Mouse (Mus musculus): Measurements from ENCODE around the gene Fnbp1. TPM values are rescaled to one million over a fixed set of nuclear protein-coding genes. Genes with fewer than 3 reads are reported as not detected.

Fnbp1 gene
- polyA plus RNA-seq, 2 experiments: 25.6 to 40.8 TPM

- Histone ChIP-seq H3K4me2 (replicated peaks; ENCODE audit: low read depth, low read length, severe bottlenecking) (no peak overlapping the region), H3K4me1 (ENCODE audit: control insufficient read depth, insufficient read depth, low read length) (peaks cover 20% of the 10 kb centered on the region), H3K27me3 (ENCODE audit: control insufficient read depth, insufficient read depth, low read length) (no peaks in the 10 kb centered on the region), H3K9ac (ENCODE audit: low read depth, low read length, severe bottlenecking) (no peak overlapping the region), H3K36me3 (ENCODE audit: control insufficient read depth, insufficient read depth, low read length) (peaks cover 38% of the 10 kb centered on the region), H3K27ac (replicated peaks; ENCODE audit: low read depth, low read length) (no peak overlapping the region), H3K9me3 (ENCODE audit: control insufficient read depth, low read length) (no peaks in the 10 kb centered on the region), H3K4me3 (replicated peaks; ENCODE audit: low read length) (no peak overlapping the region)
- TF ChIP-seq POLR2A (IDR thresholded peaks at IDR 0.05; ENCODE audit: borderline replicate concordance, extremely low read depth, insufficient read depth, insufficient read length): no peak
- no peak for DNase-seq (ENCODE audit: low spot score)
- no peak for ATAC-seq (ENCODE audit: low FRiP score, low read depth)
Measured at GRCm38 (mm10) chr2:31150762-31151161, 9.0 kb upstream of the Fnbp1 start.

DNA sequence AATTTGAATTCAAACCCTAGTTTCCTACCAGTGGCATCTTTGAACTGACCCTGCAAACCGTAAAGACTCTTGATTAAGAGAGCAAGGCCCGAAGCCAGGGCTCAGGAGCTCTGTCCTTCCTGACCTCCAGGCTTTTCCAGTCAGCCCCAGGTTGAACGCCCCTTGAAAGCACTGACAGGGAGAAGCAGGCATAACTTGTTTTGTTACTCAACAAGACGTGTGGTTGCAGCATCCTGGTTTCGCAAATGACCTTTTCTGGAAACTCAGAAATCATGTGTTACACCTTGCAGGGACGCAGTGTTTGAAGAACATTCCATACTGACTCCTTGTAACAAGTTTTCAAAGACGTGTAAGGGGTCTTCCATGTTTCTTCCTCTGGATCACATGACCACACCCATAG, 5.2 kb upstream of the Fnbp1 start:
- TF ChIP-seq POLR2A (IDR thresholded peaks at IDR 0.05; ENCODE audit: borderline replicate concordance, extremely low read depth, insufficient read depth, insufficient read length): no peak
- WGBS: 80% methylated on average over 7 of the region's 7 CpGs
- no peak for ATAC-seq (ENCODE audit: low FRiP score, low read depth)
- Histone ChIP-seq H3K27ac (replicated peaks; ENCODE audit: low read depth, low read length) (no peak overlapping the region), H3K9ac (ENCODE audit: low read depth, low read length, severe bottlenecking) (no peak overlapping the region), H3K4me3 (replicated peaks; ENCODE audit: low read length) (no peak overlapping the region), H3K36me3 (ENCODE audit: control insufficient read depth, insufficient read depth, low read length) (peaks cover 38% of the 10 kb centered on the region), H3K9me3 (ENCODE audit: control insufficient read depth, low read length) (no peaks in the 10 kb centered on the region), H3K4me1 (ENCODE audit: control insufficient read depth, insufficient read depth, low read length) (peaks cover 6% of the 10 kb centered on the region; the same call in 1 of the 2 replicates), H3K27me3 (ENCODE audit: control insufficient read depth, insufficient read depth, low read length) (no peaks in the 10 kb centered on the region), H3K4me2 (replicated peaks; ENCODE audit: low read depth, low read length, severe bottlenecking) (no peak overlapping the region)
- DNase-seq (ENCODE audit: low spot score): no peak

GRCm38 (mm10) chr2:31144901-31145300, 3.1 kb upstream of the Fnbp1 start:
- no peak overlapping the region for H3K27ac ChIP-seq (replicated peaks; ENCODE audit: low read depth, low read length)
- H3K9me3 ChIP-seq (ENCODE audit: control insufficient read depth, low read length): no peaks in the 10 kb centered on the region
- 64% methylated on average over 1 of the region's 1 CpGs for WGBS
- ATAC-seq (ENCODE audit: low FRiP score, low read depth) (no peak), DNase-seq (ENCODE audit: low spot score) (no peak)
- 0 out of 2 replicates have a peak, but pooled peaks cover 3% of the 10 kb centered on the region for H3K4me1 ChIP-seq (ENCODE audit: control insufficient read depth, insufficient read depth, low read length)
- H3K4me2 ChIP-seq (replicated peaks; ENCODE audit: low read depth, low read length, severe bottlenecking): no peak overlapping the region
- H3K36me3 ChIP-seq (ENCODE audit: control insufficient read depth, insufficient read depth, low read length): peaks cover 29% of the 10 kb centered on the region
- no peak overlapping the region for H3K4me3 ChIP-seq (replicated peaks; ENCODE audit: low read length)
- TF ChIP-seq POLR2A (IDR thresholded peaks at IDR 0.05; ENCODE audit: borderline replicate concordance, extremely low read depth, insufficient read depth, insufficient read length): no peak
- H3K27me3 ChIP-seq (ENCODE audit: control insufficient read depth, insufficient read depth, low read length): no peaks in the 10 kb centered on the region
- no peak overlapping the region for H3K9ac ChIP-seq (ENCODE audit: low read depth, low read length, severe bottlenecking)

GRCm38 (mm10) chr2:31143768-31144695, 2.2 kb upstream of the Fnbp1 start:
- TF ChIP-seq POLR2A (IDR thresholded peaks at IDR 0.05; ENCODE audit: borderline replicate concordance, extremely low read depth, insufficient read depth, insufficient read length): no peak
- ATAC-seq (ENCODE audit: low FRiP score, low read depth): no peak

DNA sequence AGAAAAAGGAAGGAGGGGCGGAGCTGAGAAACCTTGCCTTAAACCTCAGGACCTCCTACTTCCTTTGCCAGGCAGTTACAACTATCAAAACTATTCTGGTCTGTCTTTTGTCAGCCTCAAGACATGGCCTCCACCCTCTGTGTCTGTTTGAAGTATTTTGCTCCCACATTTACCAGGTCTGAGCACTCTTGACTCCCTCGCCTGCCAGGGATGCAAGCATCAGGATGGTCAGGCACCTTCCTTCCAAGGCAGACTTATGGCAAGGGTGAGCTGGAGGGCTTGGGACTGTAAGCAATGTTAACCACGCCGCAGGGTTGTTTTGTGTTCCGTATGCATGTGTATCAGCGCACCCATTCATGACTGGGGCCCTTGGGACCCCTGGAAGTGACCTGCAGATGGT, 1.5 kb upstream of the Fnbp1 start:
- no peak for TF ChIP-seq POLR2A (IDR thresholded peaks at IDR 0.05; ENCODE audit: borderline replicate concordance, extremely low read depth, insufficient read depth, insufficient read length)
- DNase-seq (ENCODE audit: low spot score): no peak
- Histone ChIP-seq H3K4me1 (ENCODE audit: control insufficient read depth, insufficient read depth, low read length) (0 out of 2 replicates have a peak, but pooled peaks cover 3% of the 10 kb centered on the region), H3K36me3 (ENCODE audit: control insufficient read depth, insufficient read depth, low read length) (peaks cover 18% of the 10 kb centered on the region), H3K27ac (replicated peaks; ENCODE audit: low read depth, low read length) (no peak overlapping the region), H3K9ac (ENCODE audit: low read depth, low read length, severe bottlenecking) (no peak overlapping the region), H3K9me3 (ENCODE audit: control insufficient read depth, low read length) (no peaks in the 10 kb centered on the region), H3K27me3 (ENCODE audit: control insufficient read depth, insufficient read depth, low read length) (no peaks in the 10 kb centered on the region), H3K4me3 (replicated peaks; ENCODE audit: low read length) (no peak overlapping the region), H3K4me2 (replicated peaks; ENCODE audit: low read depth, low read length, severe bottlenecking) (no peak overlapping the region)
- WGBS: 69% methylated on average over 6 of the region's 6 CpGs
- ATAC-seq (ENCODE audit: low FRiP score, low read depth): no peak

More at GRCm38 (mm10) chr2:31143768-31144695, 2.2 kb upstream of the Fnbp1 start:
- Histone ChIP-seq H3K36me3 (ENCODE audit: control insufficient read depth, insufficient read depth, low read length) (peaks cover 20% of the 10 kb centered on the region), H3K9ac (ENCODE audit: low read depth, low read length, severe bottlenecking) (no peak overlapping the region), H3K9me3 (ENCODE audit: control insufficient read depth, low read length) (no peaks in the 10 kb centered on the region), H3K27ac (replicated peaks; ENCODE audit: low read depth, low read length) (no peak overlapping the region), H3K27me3 (ENCODE audit: control insufficient read depth, insufficient read depth, low read length) (no peaks in the 10 kb centered on the region), H3K4me3 (replicated peaks; ENCODE audit: low read length) (no peak overlapping the region), H3K4me2 (replicated peaks; ENCODE audit: low read depth, low read length, severe bottlenecking) (no peak overlapping the region), H3K4me1 (ENCODE audit: control insufficient read depth, insufficient read depth, low read length) (0 out of 2 replicates have a peak, but pooled peaks cover 3% of the 10 kb centered on the region)
- DNase-seq (ENCODE audit: low spot score): no peak
- WGBS: 81% methylated on average over 16 of the region's 16 CpGs
